Mouse (Mus musculus) regulatory T cell (primary cell): ENCODE data around the gene Meox1.

ENCODE experiments used
- in situ Hi-C: fragments of 300-600 bp; cut with MboI, MseI; formaldehyde crosslinking; loops from one replicate; pipeline ENCODE4 v1.15.1; 2025; ENCODE audit warnings: high pct_unique_total_duplicates

Gene Meox1

GRCm38 (mm10) chr11:101894204-101894603, at the start of gene Meox1:
Meox1 (minus strand) TSS chr11:101894374.
- in situ Hi-C loops: no loop called here

DNA sequence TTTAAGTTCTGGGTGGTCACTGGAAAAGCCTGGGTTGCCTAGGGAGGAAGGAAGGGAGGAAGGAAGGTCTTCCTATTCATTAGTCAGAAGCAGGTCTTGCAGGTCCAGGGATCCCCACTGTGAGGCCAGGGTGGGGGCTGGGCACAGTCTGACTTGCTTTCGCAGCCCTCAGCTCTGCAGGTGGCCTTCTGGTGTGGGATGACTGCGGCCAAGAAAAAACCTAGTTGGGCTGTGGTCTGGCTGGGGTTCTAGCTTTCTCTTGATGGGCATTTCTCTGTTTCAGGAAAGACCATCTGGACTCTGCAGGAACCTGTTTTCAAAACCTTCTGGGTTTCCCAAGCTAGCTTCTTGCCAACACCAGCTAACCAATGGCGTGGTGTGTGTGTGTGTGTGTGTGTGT, 48.9 kb upstream of the Meox1 start:
- in situ Hi-C loops: no loop called here

DNA sequence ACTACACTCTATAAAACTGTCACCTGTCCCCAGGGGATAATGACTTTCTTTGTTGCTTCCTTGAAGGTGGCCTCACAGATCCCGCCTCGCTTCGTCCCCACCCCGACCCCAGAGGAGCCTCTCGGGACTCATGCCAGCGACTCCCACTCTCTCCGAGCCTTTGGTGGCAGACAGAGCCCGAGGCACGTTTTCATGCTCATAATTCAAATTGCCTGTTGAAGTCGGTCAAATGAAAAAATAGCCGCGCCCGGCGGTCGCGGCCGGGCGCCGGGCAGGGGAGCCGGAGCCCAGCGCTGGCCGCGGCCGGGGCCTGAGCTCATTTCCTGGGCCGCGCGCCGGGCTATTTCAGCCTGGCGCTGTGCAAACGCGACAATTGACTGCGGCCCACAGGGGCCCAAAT, 42.9 kb upstream of the Meox1 start:
- in situ Hi-C loops: no loop called here

DNA sequence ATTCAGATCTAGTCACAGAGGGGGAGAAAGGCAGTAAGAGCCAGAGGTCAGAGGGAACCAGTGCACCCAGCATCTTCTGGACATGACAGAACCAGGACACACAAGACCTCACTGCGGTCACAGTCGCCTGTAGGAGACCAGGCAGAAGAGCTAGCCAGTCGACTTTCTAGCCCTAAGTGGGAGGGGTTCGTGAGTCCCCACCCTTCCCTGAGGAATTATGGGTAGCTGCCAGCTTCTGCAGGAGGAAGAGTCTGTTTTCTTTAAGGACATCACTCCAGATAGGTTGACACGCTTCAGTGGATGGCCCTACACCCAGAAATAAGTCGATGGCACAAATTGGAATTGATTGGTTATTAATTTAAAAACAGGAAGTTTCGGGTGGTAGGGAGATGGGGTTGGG, 42.2 kb upstream of the Meox1 start:
- in situ Hi-C loops: no loop called here

- in situ Hi-C loops: no loop called here
These were observed 41.6 kb upstream of the Meox1 start for GRCm38 (mm10) chr11:101935743-101936142.

DNA sequence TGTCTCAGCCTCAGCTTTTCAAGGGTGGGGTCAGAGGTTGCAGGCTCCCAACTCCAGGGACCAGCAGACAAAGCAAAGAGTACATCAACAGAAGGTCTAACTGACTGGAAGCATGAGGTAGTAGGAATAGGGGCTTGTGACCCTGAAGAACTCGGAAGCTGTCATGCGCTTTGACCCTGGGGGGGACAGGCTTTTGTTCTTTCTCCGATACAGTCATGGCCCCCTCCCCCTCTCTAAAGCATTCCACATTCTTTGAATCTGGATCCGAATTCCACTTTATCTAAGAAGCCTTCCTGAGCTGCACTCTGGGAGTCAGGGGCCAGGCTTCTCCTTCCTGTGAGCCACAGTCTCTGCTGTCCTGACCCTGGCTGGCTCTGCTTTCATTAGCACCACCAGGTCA, 37.8 kb upstream of the Meox1 start:
- in situ Hi-C loops: no loop called here

DNA sequence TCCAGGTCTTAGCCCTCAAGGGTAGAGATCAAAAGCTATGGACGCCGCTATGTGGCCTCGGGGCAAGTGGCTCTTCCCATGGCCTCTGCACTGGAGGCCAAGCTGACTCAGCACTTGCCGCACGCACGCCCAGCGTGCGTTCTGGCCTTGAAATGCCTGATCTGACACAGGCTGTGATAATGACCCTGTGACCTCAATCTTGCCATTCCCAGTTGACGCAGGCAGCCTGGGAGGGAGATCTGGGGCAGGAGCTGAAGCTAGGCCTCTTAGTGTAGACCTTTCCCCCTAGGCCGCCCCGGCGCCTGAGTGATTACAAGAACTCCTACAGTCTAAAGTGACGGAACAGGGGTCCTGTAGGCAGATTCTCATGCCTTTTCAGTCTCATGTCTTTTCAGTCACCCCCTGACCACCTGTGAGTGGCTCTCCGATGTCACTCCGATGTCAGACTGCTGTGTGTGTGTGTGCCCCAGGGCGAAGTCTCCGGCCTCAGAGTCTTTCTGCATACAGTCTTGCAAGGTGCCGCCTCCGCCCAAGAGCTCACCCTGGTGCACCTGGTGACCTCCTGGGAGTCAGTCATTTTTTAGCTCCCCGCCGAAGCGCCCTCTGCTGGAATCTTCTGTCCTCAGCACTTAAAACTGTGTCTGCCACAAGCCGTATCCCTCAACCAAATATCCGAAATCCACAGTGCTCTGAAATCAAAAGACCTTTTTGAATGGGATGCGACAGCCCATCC, 34.0 kb upstream of the Meox1 start:
- in situ Hi-C loops: no loop called here

- in situ Hi-C loops: no loop called here
These were observed 32.9 kb upstream of the Meox1 start for GRCm38 (mm10) chr11:101926951-101927589.

DNA sequence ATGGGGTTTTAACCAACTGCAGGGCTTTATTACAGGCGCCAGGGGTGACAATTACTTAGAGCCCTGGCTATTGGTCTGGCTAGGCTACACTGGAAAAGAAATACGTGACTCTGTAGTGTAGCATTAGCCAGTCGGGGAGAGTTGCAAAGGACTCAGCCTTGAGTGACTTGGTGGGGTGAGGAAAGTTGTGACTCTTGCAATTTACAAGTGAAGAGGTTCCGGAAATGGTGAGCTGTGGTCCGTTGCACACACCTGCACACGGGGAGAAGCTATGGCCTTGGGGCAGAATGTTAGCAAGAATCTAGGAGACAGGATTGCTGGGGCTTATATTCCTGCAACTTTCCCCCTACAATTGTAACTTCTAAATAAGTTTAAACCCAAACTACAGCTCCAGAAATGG, 31.5 kb upstream of the Meox1 start:
- in situ Hi-C loops: no loop called here

DNA sequence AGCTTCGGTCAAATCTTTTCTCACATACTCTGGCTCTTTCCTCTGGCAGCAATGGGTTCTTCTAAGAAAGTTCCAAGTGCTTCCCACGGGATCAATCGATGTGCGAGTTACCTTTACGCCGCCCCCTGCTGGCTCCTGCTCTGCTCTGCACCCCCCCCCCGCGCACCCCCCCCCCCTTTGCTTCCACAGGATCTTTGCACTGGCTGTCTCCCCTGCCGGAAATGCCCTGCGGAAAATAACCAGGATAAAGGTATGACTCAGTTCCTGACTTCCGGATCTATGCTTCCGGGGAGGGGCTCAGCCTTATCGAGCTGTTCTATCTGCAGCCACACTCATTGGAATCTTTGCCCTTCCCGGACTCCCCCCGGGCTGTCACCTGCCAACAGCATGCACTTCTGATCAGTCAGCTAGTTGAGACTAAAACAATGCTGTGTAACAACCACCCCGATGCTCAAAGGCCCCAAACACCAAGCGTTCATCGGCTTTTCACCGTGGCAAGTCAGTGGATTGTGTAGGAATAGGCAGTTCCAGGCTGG, 30.3 kb upstream of the Meox1 start:
- in situ Hi-C loops: loop anchor here (5.0 kb wide), 1 partner anchor 43 kb away; the partner anchor contains the start of gene Sost

DNA sequence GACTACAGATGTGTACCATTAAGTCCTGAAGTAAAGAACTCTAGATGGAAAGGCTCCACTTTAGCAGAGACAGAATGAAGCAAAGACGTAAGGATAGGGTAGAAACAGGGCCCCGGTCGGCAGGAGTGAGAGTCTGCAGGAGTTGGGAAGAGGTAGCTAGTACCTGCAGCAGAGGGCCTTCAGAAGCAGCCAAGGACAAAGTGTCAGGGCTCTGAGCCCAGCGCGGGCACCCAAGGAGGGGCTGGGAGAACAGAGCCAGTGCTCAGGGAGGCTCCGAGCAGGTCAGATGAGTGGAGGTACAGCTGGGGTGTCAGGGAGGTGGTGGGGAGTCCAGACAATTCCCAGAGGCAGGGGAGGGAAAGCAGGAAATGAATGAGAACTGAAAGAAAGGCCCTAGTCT, 29.8 kb upstream of the Meox1 start:
- in situ Hi-C loops: loop anchor here (5.0 kb wide), 1 partner anchor 43 kb away; the partner anchor contains the start of gene Sost

DNA sequence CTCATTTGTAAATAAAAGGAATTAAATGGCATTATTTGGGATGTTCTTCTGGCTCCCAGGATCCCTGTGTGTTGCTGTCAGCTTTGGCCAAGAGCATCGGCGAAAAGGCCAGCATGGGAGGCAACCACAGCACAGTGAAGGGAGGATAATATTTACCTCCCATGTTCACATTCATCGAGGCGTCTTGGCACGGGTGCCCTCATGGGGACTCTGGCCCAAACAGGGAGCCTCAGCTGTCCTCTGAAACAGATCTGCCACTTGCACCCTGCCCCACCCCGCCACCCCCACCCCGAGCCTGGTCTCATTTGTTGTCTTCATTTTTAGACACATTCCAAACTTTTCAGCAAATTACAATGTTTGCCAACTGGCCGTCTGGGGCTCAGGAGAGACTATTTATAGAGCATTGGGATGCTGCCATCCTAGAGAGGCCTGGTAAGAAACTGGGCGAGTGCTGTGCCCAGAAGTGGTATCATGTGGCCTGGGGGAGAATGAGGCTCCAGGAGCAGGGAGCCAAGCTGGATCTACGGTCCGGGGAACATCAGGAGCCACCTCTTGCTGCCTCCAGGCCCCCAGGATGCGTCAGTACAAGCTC, 27.3 kb upstream of the Meox1 start:
- in situ Hi-C loops: loop anchor here (5.0 kb wide), 1 partner anchor 46 kb away; the partner anchor contains the start of gene Sost

GRCm38 (mm10) chr11:101919660-101920059, 25.5 kb upstream of the Meox1 start:
- in situ Hi-C loops: loop anchor here (5.0 kb wide), 1 partner anchor 48 kb away; the partner anchor contains the start of gene Sost

DNA sequence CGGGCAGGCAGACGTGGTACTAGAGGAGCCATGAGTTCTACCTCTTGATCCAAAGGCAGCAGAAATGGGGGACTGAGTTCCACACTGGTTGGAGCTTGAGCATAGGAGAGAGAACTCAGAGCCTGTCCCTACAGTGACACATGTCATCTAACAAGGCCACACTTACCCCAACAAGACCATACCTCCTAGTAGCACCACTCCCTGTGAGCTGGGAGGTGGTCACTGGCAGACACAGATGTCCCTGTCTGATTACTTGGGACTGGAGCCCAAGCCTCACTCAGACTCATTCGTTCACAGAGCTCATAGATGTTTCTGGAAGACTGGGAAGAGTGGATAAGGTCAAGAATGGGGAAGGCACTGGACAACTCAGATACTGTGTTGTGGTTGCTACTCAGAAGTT, 24.4 kb upstream of the Meox1 start:
- in situ Hi-C loops: no loop called here

- in situ Hi-C loops: no loop called here
These were observed 22.6 kb upstream of the Meox1 start for GRCm38 (mm10) chr11:101916772-101917171.

GRCm38 (mm10) chr11:101913591-101913990, 19.4 kb upstream of the Meox1 start:
- in situ Hi-C loops: loop anchor here (5.0 kb wide), 1 partner anchor 86 kb away; no protein-coding TSS in a partner anchor

DNA sequence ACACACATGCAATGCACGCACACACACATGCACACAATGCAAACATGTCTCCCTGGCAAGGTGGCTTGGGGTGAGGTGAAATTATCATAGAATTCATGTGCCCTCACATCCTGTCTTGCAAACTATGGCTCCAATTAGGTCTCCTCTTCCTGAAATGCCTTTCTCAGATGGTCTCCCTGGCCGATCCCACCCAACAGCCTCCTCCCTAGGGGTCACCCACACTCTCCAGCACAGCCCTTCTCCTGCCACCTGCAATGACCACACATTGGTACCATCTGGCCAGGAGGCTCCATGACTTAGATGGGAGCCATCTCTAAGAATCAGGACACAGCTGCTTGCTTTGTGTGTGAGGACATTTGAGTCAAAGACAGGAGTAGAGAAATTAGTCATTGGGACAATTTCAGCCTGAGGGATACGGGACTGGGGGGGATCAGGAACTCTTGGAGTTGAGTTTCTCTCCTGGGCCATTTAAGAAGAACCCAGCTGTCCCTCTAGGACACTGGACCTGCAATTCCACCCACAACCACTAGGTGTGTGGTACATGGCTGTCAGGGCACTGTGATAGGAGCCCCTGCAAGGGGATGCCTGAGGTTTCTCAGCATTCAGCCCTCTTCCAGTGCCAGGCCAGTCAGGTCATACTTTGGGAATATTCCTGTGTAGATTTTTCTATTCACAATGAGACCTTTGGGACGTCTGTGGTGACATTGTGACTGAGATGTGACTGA, 17.8 kb upstream of the Meox1 start:
- in situ Hi-C loops: loop anchor here (5.0 kb wide), 1 partner anchor 85 kb away; no protein-coding TSS in a partner anchor

DNA sequence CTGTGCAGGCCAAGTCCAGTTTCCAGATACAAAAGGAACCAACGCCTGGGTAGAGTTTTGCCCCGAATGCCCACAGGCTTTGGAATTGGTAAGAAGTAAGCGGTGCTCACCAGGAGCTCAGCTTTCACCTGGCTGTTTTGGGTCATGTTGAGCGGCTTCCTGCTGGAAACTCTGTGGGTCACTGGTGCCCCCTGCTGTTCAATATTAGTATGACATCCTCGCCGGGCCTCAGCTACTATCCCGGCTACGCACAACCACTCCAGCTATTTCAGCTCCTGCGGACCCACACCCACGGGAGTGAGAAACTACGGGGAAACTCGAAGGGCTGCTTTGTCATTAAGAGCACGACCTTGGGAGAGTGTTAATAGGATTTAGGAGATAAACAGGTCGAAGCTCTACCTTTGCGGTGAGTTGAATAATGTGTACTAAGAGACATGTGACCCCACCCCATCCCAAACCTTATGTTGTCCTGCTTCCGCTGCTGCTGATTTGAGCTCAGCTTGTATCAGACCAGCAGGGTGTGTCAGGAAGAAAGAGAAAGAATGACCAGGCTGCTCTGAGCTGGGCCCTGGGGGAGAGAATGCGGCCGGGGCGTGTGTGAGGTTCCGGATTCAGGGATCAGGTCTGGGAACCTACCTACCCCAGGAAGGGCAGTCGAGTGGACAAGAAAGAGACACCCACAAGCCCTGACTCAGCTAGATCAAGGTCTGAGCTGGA, 16.2 kb upstream of the Meox1 start:
- in situ Hi-C loops: loop anchor here (5.0 kb wide), 1 partner anchor 83 kb away; no protein-coding TSS in a partner anchor

- in situ Hi-C loops: no loop called here
These were observed 14.6 kb upstream of the Meox1 start for GRCm38 (mm10) chr11:101908777-101909176.

DNA sequence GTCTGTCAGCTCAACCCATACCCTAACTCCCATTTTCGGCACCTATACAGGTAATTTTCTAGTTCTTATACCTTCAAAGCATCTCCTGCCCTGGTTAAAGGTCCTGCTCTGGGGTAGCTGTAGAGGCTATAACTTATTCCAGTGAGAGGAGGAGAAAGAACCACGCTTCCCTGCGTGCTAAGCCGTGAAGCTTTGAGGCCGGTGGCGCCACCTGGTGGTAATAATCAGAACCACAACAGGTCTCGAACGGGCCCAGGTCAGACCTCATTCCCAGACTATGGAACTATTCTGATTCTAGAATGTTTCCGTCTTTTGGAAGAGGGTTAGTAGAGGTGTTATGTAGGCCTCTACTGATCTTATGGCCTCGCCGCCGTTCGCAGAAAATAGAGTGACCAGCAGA, 10.9 kb upstream of the Meox1 start:
- in situ Hi-C loops: no loop called here

DNA sequence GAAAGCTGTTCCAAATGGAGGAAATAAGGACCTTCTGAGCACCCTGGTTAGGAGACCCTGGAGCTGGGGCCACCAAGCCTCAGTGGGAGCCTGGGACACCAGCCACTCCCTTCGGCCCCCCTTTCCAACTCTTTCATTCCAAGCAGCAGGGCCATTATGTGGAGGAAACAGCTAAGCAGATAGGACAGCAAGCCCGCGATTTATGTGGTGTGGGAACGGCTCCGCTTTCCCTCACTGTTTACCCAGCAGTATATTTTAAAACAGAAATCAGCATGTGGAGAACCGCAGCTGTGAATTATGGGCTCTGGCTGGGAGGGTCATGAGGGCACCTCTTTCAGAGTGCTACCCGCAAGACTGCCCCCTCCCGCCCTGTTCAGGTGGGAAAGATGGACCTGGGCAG, 7.1 kb upstream of the Meox1 start:
- in situ Hi-C loops: no loop called here
